ENCODE assay signal across 9 mouse cellular contexts in the genomic region with DNA sequence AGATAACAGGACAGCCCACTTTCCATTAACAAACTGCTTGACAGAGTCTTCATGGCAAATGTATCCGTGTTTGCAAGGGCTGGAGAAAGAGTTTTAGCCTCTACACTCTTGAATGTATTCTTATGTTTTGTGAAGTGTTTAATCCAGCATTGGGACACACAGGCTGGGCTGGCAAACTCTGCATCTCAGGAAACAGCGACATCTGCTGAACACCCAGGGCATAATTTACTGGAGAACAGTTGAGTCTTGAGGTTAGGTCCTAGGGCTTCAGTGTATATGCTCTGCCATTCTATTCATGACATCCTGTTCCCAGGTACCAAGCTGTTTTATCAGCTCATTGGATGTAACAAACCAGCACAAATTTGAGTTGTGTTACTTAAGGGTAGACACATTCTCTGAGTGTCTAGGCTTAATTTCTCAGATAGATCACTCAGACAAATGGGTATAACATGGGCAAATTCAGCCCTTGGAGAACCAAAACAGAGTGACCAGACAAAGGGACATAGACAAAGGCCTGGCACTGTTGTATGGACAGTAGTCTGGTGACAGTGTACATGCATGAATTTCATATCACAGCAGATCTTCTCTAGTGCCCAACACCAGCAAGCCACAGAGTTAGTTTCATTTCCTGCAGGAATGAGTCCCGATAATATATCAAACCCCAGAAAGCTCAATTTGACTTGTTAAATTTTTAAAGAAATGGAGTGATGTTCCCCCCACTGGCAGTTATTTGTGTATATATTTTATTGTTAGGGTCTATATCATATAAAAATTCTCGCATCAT.
DNase-seq lines count a peak whose midpoint lies in the region; TF ChIP-seq lines count a peak whose summit lies in the region.
"Had no signal": no experiment of that assay in that cellular context is flagged by ENCODE, and none has a peak within 500 bp of the region (broad histone marks: within the 10 kb centered on the region; RNA-seq: fewer than 3 reads in every experiment).

No protein-coding gene starts in this region.

- no peak overlapping the region for H3K9ac ChIP-seq in heart, adult 2 months (ENCODE audit: low read depth, low read length)

- no peak for TF ChIP-seq EP300 in heart, adult 2 months (IDR thresholded peaks at IDR 0.05; ENCODE audit: insufficient read depth, low read depth, low read length)

- no peak overlapping the region for H3K27ac ChIP-seq in heart, adult 2 months

- DNase-seq in heart, adult 2 months = peak; percentile 5 to 32
- no peak for DNase-seq in heart, postnatal 25 days (ENCODE audit: low spot score)
- peak; percentile 19 for DNase-seq in ES-CJ7 (ENCODE audit: low read depth, low spot score)
- DNase-seq in cerebellum, postnatal 25 days = peak; percentile 17 to 58
- DNase-seq in gastrocnemius, postnatal 14 days = peak; percentile 27
- peak; percentile 43 to 50 for DNase-seq in left cerebral cortex, adult 18-20 months (ENCODE audit: low spot score in 2 of 2)
- peak; percentile 33 for DNase-seq in ovary, postnatal 14 days (ENCODE audit: low spot score)
- DNase-seq in thymus, postnatal 10 days (ENCODE audit: low spot score in 2 of 2) = no peak

- H3K4me1 ChIP-seq in heart, adult 2 months (ENCODE audit: control insufficient read depth, insufficient read depth, low read length) = no peaks in the 10 kb centered on the region

- H3K27me3 ChIP-seq in heart, adult 2 months (ENCODE audit: control insufficient read depth, insufficient read depth, low read length) = no peaks in the 10 kb centered on the region
- H3K27me3 ChIP-seq: megakaryocyte, embryonic 14.5 days had no signal

- H3K36me3 ChIP-seq in heart, adult 2 months (ENCODE audit: control insufficient read depth, insufficient read depth, low read length) = no peaks in the 10 kb centered on the region

- no peak for TF ChIP-seq POLR2A in heart, adult 2 months (IDR thresholded peaks at IDR 0.05; ENCODE audit: insufficient read depth, low read depth, low read length)

- WGBS in heart, adult 2 months = 62% methylated on average over 4 of the region's 4 CpGs

- no peaks in the 10 kb centered on the region for H3K79me2 ChIP-seq in heart, adult 2 months (replicated peaks; ENCODE audit: control insufficient read depth, insufficient read depth, low read length)

- intact Hi-C loops in heart, adult 2 months (cut with DNase I) = no loop called here
- intact Hi-C loops in heart, postnatal 25 days (cut with DNase I) = loop anchor here (5.0 kb wide), 1 partner anchor 478 kb away; the partner anchor contains the start of gene Bmp2
- intact Hi-C loops in gastrocnemius, postnatal 14 days (cut with DNase I; ENCODE audit: low total_unique reads) = no loop called here

- no peak overlapping the region for H3K4me3 ChIP-seq in heart, adult 2 months
- H3K4me3 ChIP-seq: megakaryocyte, embryonic 14.5 days had no signal

- TF ChIP-seq CTCF in heart, adult 2 months (IDR thresholded peaks at IDR 0.05) = peak; percentile 64

Comparison
In these comparisons a context has a peak if more than half of its experiments do, and no peak if none do; other contexts are left out.
1. DNase-seq: peak in heart, adult 2 months (2 of 2), ES-CJ7 (single experiment), cerebellum, postnatal 25 days (2 of 2), gastrocnemius, postnatal 14 days (single experiment), left cerebral cortex, adult 18-20 months (2 of 2) and ovary, postnatal 14 days (single experiment); none in heart, postnatal 25 days (single experiment) and thymus, postnatal 10 days (0 of 2).